Mouse (Mus musculus) midbrain, embryonic 11.5 days (tissue): ENCODE results near the gene Krt81. TPM values are rescaled to one million over a fixed set of nuclear protein-coding genes. Genes with fewer than 3 reads are reported as not detected.

ENCODE experiments used
- ATAC-seq: fragments of 200-750 bp; cut with Nextera tagmentation; 2 replicates; pipeline ENCODE4 v1.8.0; 2017; ENCODE audit warnings: moderate TSS enrichment, moderate library complexity; ENCODE audit not compliant: low FRiP score
- DNase-seq: peaks from one replicate; pipeline ENCODE4 v3.0.0; 2015; ENCODE audit warnings: low spot score; ENCODE audit errors: missing footprints
- H3K27ac ChIP-seq: fragments of 300-500 bp; sonication (generic); 2 replicates; pipeline ENCODE4 v1.5.1; 2014; ENCODE audit warnings: low read depth, low read length
- H3K27me3 ChIP-seq: fragments of 300-500 bp; sonication (generic); 2 replicates; pipeline ENCODE4 v1.6.1; 2014; ENCODE audit warnings: mild to moderate bottlenecking, low read length, moderate library complexity, mixed read lengths; ENCODE audit not compliant: control insufficient read depth, insufficient read depth
- H3K36me3 ChIP-seq: fragments of 300-500 bp; sonication (generic); 2 replicates; pipeline ENCODE4 v1.6.1; 2014; ENCODE audit warnings: mild to moderate bottlenecking, low read length, moderate library complexity, mixed read lengths; ENCODE audit not compliant: control insufficient read depth, insufficient read depth
- H3K4me1 ChIP-seq: fragments of 300-500 bp; sonication (generic); 2 replicates; pipeline ENCODE4 v1.6.1; 2014; ENCODE audit warnings: low read length; ENCODE audit not compliant: control insufficient read depth, insufficient read depth
- H3K4me2 ChIP-seq: fragments of 300-500 bp; sonication (generic); 2 replicates; pipeline ENCODE4 v1.6.1; 2014; ENCODE audit warnings: mild to moderate bottlenecking, moderate library complexity
- H3K4me3 ChIP-seq: fragments of 300-500 bp; sonication (generic); 2 replicates; pipeline ENCODE4 v1.5.1; 2014; ENCODE audit warnings: low read depth, low read length
- H3K9ac ChIP-seq: fragments of 300-500 bp; sonication (generic); 2 replicates; pipeline ENCODE4 v1.6.1; 2014; ENCODE audit warnings: low read length
- H3K9me3 ChIP-seq: fragments of 300-500 bp; sonication (generic); 2 replicates; pipeline ENCODE4 v1.6.1; 2016; ENCODE audit warnings: low read length; ENCODE audit not compliant: control insufficient read depth
- WGBS: fragments of 180-500 bp; shearing (Covaris S2); extraction: QIAGEN DNeasy Blood & Tissue Kit; methylation state at CpG from one replicate; pipeline ENCODE4 v1.1.7; 2014; 5-methylcytosine and 5-hydroxymethylcytosine counted together
- polyA plus RNA-seq: library from polyadenylated mRNA; unstranded; fragments of >200 nt; fragmentation: Nextera tagmentation; extraction: Ambion mirVana; gene quantifications from 2 replicates; pipeline ENCODE4 v1.2.1, GENCODE M21; 2014

The Krt81 gene
- polyA plus RNA-seq, 1 experiment from 2014 or later: not detected

DNA sequence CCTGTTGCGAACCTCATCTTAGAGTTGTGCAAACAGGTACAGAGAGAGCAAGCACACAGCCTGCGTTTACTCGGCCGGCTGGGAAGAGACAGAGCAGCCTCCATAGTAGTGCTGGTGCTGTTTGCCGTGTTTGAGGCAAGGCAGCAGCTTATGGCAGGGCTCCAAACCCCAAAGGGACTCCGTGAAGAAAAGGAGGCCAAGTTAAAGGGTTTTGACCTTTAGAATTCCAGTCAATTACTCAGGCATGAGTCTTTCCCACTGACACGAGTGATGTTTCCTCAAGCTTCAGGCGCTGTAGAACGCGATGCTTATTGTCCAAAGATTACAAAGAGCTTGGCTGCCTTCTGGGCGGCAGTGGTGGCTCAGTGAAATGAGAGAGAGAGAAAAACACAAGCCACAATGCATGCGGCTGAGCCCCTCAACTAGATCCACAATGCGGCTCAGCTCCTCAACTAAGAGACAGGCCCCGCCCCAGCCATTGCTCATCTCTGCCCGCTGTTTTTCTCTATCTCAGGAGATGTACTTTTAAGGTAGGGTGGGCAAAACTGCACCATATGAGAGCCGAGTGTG, 5.1 kb downstream of the Krt81 start:
- H3K9me3 ChIP-seq: peaks cover 4% of the 10 kb centered on the region; the same call in 1 of the 2 replicates
- no peaks in the 10 kb centered on the region for H3K36me3 ChIP-seq
- H3K4me1 ChIP-seq: no peaks in the 10 kb centered on the region
- H3K27me3 ChIP-seq: no peaks in the 10 kb centered on the region
- H3K4me2 ChIP-seq: no peak overlapping the region
- DNase-seq (peak; percentile 84), ATAC-seq (no peak)
- no peak overlapping the region for H3K4me3 ChIP-seq
- 0 out of 2 replicates have a peak overlapping the region, but pooled peaks have one; percentile 4 for H3K9ac ChIP-seq
- H3K27ac ChIP-seq: no peak overlapping the region
- 53% methylated on average over 16 of the region's 16 CpGs for WGBS

DNA sequence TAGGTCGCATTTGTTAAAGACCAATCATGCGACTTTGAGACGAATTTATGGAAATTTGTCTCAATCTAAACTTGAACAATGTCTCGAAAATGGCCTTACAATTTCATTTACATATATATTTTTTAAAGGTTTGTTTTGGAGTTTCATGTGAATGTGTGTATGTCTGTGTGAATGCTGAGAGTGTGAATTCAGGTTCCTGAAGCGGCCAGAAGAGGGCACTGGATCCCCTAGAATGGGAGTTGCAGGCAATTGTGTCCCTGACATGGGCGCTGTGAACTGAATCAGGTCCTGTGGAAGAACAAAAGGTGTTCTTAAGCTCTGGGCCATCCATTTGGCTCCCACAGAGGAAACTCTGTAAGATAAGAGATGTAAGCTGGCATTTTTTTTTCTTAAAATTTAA, 7.7 kb downstream of the Krt81 start:
- Histone ChIP-seq H3K27me3 (no peaks in the 10 kb centered on the region), H3K27ac (no peak overlapping the region), H3K9ac (no peak overlapping the region), H3K4me3 (no peak overlapping the region), H3K9me3 (peaks cover 4% of the 10 kb centered on the region; the same call in 1 of the 2 replicates), H3K4me2 (no peak overlapping the region), H3K36me3 (no peaks in the 10 kb centered on the region), H3K4me1 (no peaks in the 10 kb centered on the region)
- no peak for ATAC-seq
- peak; percentile 45 for DNase-seq
- 86% methylated on average over 6 of the region's 6 CpGs for WGBS

DNA sequence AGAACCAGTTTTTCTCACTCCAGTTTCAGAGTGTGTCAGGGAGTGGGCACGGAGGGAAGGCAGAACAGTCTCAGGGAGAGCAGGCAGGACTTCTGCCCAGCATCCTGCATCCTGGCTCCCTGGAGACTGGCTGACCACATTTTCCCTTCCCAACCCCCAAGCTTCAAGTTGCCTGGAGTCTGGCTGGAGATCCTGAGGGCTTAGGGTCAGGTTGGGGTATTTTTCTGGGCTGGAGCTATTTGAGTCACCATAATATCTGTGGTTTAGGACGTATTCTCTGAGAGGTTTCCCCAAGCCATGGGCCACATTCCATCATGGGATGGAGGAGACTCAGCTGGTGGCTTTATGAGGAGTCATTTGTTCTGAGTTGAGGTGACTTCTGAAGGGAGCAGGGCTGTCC, 8.3 kb downstream of the Krt81 start:
- Histone ChIP-seq H3K4me1 (no peaks in the 10 kb centered on the region), H3K36me3 (no peaks in the 10 kb centered on the region), H3K9ac (no peak overlapping the region), H3K9me3 (peaks cover 4% of the 10 kb centered on the region; the same call in 1 of the 2 replicates), H3K4me3 (no peak overlapping the region), H3K27me3 (no peaks in the 10 kb centered on the region), H3K4me2 (no peak overlapping the region), H3K27ac (no peak overlapping the region)
- WGBS: 86% methylated on average over 2 of the region's 2 CpGs
- ATAC-seq (no peak), DNase-seq (peak; percentile 23)

DNA sequence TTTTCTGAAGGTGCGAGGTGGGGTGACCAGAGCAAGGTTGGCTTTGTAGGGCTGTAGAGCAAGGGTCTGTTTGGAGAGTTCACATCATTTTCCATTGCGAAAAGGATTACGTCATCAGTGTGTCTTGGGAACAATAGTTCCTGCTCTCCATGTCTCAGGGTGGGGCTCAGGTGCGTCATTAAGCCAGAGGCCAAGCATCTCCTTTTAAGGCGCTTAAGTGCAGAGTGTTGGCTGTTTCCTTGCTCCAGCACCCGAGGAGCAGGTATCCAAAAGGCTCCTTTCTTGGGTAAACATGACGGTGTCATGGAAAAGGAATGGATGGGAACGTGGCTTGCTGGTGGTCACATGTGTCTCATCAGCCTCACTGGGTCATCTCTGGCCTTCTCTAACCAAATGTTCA, 8.8 kb downstream of the Krt81 start:
- Histone ChIP-seq H3K4me1 (no peaks in the 10 kb centered on the region), H3K9me3 (peaks cover 4% of the 10 kb centered on the region; the same call in 1 of the 2 replicates), H3K27ac (no peak overlapping the region), H3K36me3 (no peaks in the 10 kb centered on the region), H3K4me3 (no peak overlapping the region), H3K27me3 (no peaks in the 10 kb centered on the region), H3K9ac (no peak overlapping the region), H3K4me2 (no peak overlapping the region)
- WGBS: 89% methylated on average over 8 of the region's 8 CpGs
- DNase-seq: no peak
- no peak for ATAC-seq

DNA sequence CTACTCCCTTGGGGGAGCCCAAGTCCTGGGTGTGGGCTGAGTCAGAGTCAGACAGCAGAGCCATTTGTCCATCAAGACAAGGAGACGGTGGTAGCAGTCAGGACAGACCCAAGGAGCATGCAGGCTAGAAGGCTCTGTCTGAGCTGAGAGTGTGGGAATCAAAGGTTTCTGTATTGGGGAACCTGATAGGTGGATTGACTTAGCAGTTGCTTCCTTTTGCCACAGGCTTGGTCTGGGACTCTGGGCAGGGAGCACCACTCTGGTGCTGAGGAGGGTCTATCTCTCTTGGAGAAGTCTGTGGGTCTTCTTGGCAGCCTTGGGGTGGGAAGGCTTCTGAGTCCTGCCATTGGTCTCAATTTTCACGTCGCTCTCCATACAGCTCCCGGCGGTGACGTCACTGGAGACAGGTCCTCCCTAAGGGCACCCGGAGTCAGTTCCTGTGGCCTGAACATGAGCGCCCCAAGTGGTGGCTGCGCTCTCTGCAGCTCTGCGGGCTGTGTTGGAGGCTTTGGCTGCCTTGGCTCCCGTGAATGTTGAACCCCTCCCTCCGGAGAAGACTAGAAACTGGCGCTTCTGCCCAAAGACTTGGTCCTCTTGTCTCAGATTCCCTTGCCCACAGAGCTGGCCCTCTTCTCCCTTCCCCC, 10.3 kb downstream of the Krt81 start:
- H3K36me3 ChIP-seq: no peaks in the 10 kb centered on the region
- DNase-seq (peak; percentile 99), ATAC-seq (peak; percentile 72)
- WGBS: 9% methylated on average over 13 of the region's 13 CpGs
- H3K9ac ChIP-seq: no peak overlapping the region
- no peaks in the 10 kb centered on the region for H3K4me1 ChIP-seq
- peak overlapping the region; percentile 22; the same call in 1 of the 2 replicates for H3K4me2 ChIP-seq
- H3K27me3 ChIP-seq: no peaks in the 10 kb centered on the region
- no peak overlapping the region for H3K27ac ChIP-seq
- H3K4me3 ChIP-seq: no peak overlapping the region
- peaks cover 4% of the 10 kb centered on the region; the same call in 1 of the 2 replicates for H3K9me3 ChIP-seq

DNA sequence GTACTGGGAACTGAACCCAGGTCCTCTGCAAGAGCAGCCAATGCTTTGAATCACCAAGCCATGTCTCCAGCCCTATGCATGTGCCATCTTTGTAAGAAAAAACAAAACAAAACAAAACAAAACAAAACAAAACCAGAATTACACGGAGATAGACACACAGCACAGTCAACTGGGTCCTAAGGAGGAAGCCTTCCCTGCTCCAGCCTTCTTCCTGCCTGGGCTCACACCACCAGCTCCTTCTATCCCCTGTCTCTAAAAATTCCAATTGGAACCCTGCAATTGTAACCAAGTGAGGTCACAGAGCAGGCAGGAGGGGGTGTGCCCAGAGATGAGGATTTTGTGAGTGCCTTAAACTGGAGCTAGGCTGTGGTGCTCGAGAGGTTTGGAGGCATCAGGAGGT, 16.1 kb downstream of the Krt81 start, which contains the start of gene Krt88:
Krt88 (plus strand) TSS at position 301 of the 400 bp plus-strand sequence.
- Histone ChIP-seq H3K36me3 (no peaks in the 10 kb centered on the region), H3K9me3 (no peaks in the 10 kb centered on the region), H3K4me3 (no peak within 1 kb of the TSS), H3K27ac (no peak within 1 kb of the TSS), H3K9ac (no peak within 1 kb of the TSS), H3K27me3 (no peaks in the 10 kb centered on the region), H3K4me1 (no peaks in the 10 kb centered on the region), H3K4me2 (no peak within 1 kb of the TSS)
- WGBS: 79% methylated on average over 2 of the region's 2 CpGs
- no peak for ATAC-seq
- DNase-seq: no peak

DNA sequence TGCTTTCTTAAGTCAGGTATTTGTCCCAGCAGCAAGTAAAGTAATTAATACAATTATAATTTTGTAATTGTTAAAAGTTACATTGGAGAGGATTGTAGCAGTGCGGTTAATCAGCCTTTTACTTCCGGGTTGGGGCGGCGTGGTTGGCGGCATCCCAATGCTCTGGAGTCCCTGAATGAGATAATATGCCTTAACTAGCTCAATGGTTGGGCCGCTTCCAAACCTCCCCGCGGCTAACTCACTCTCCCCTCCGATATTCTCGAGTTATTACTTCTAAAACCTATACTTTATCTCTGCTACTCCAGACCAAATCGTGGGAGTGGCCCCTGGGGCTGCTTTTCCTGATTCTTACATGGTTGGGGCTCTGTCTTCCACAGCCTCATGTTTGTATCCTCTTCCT, 17.0 kb downstream of the Krt81 start:
- no peak overlapping the region for H3K4me2 ChIP-seq
- 83% methylated on average over 11 of the region's 11 CpGs for WGBS
- DNase-seq: no peak
- no peaks in the 10 kb centered on the region for H3K9me3 ChIP-seq
- no peaks in the 10 kb centered on the region for H3K4me1 ChIP-seq
- H3K36me3 ChIP-seq: no peaks in the 10 kb centered on the region
- no peak overlapping the region for H3K9ac ChIP-seq
- no peaks in the 10 kb centered on the region for H3K27me3 ChIP-seq
- no peak for ATAC-seq
- no peak overlapping the region for H3K27ac ChIP-seq
- H3K4me3 ChIP-seq: no peak overlapping the region

DNA sequence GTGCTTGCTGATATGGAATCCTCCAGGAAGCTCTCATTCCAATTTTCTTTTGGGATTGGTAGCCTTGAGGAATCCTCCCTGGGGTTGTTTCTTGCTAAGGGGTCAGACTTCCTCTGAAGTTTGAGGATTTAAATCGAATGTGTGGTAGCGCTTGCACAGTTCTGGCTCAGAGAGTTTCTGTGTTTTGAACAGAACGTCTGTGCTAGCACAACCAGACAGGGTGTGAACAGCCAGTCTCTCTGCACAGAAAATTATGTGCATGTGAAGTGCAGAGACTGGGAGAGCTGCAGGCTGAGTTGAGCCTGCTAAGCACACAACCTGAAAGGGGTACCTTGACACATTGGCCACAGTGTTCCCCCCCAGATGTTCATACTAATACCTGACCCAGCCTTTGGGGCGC, 22.7 kb downstream of the Krt81 start:
- Histone ChIP-seq H3K36me3 (no peaks in the 10 kb centered on the region), H3K4me3 (no peak overlapping the region), H3K27me3 (peaks cover 12% of the 10 kb centered on the region; the same call in 1 of the 2 replicates), H3K4me1 (0 out of 2 replicates have a peak, but pooled peaks cover 2% of the 10 kb centered on the region), H3K9ac (no peak overlapping the region), H3K9me3 (no peaks in the 10 kb centered on the region), H3K4me2 (no peak overlapping the region), H3K27ac (no peak overlapping the region)
- DNase-seq (no peak), ATAC-seq (no peak)
- WGBS: 83% methylated on average over 4 of the region's 4 CpGs

DNA sequence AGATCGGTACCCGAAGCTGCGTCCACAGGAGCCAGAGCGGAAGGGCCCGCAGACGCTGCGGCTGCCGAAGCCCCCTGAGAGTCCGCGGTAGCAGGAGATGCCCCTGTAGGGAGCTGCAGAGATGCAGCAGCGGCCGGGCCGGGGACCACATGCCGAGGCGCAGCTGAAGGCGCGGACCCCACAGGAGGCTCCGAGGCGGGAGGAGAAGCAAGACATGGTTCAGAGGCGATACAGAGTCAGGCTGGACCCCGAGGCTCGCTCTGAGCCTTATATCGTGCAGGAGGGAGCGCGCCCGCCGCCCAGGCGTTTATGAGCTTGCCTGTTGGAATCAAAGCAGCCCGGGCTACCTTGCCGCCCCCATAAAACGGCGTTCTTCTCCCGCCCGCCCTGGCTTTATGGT, 25.0 kb downstream of the Krt81 start, which contains the start of gene Krt87:
Krt87 (minus strand) TSS at position 250 of the 400 bp plus-strand sequence.
- H3K4me1 ChIP-seq: 0 out of 2 replicates have a peak, but pooled peaks cover 2% of the 10 kb centered on the region
- no peak for ATAC-seq
- peak within 1 kb of the TSS; percentile 22 for H3K4me3 ChIP-seq
- no peak within 1 kb of the TSS for H3K27ac ChIP-seq
- H3K4me2 ChIP-seq: peak within 1 kb of the TSS; percentile 47
- H3K9me3 ChIP-seq: no peaks in the 10 kb centered on the region
- peak; percentile 88 for DNase-seq
- H3K36me3 ChIP-seq: no peaks in the 10 kb centered on the region
- 3% methylated on average over 34 of the region's 34 CpGs for WGBS
- H3K9ac ChIP-seq: peak within 1 kb of the TSS; percentile 50
- peaks cover 12% of the 10 kb centered on the region; the same call in 1 of the 2 replicates for H3K27me3 ChIP-seq
